Mouse (Mus musculus) right cerebral cortex, postnatal 4 days (tissue): ENCODE measurements around the gene Sec24a.

ENCODE experiments used
- DNase-seq: peaks from one replicate; pipeline ENCODE4 v3.0.0-alpha.2; 2022

Sec24a gene

GRCm38 (mm10) chr11:51646751-51647667 is 116.4 kb downstream of the Sec24a start:
- DNase-seq: no peak

GRCm38 (mm10) chr11:51646245-51646644 is 117.2 kb downstream of the Sec24a start:
- no peak for DNase-seq

- no peak for DNase-seq
Observed at GRCm38 (mm10) chr11:51645293-51645692, 118.1 kb downstream of the Sec24a start.

- DNase-seq: no peak
Observed at GRCm38 (mm10) chr11:51644217-51644616, 119.2 kb downstream of the Sec24a start.

- no peak for DNase-seq
Observed at GRCm38 (mm10) chr11:51643761-51644160, 119.7 kb downstream of the Sec24a start.

- no peak for DNase-seq
Observed at GRCm38 (mm10) chr11:51643202-51643601, 120.2 kb downstream of the Sec24a start.
